Mouse (Mus musculus): ENCODE measurements around the gene Macc1. TPM values are rescaled to one million over a fixed set of nuclear protein-coding genes. Genes with fewer than 3 reads are reported as not detected.

Gene Macc1
- polyA plus RNA-seq, 1 experiment from 2014 or later = 2.2 TPM

DNA sequence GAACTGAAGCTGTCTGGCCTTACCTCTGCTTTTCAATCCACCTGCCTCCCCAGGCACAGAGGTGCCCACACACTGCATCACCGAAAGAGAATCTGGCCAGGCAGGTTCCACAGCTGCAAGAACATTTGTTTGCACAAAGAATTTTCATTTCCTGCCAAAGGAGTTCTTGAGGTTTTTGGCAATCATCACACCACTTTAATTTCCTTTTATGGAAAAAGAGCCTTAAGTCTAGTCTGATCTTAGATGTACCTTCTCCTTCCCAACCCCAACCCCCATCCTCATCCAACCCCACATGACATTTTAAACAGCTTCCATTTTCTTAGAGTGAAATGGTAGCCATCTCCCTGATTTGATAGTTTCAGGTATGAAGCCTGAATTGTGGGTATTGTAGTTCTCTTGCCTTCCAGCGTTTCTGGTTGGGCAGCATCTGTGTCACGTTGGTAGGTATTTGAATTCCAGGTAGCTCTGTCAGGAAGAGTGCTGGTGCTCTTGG, 76.2 kb downstream of the Macc1 start:
- ATAC-seq (ENCODE audit: insufficient number of reproducible peaks, insufficient read depth, low FRiP score, low TSS enrichment, low read depth) = peak; percentile 72
- Histone ChIP-seq H3K4me1 (no peaks in the 10 kb centered on the region), H3K27me3 (no peaks in the 10 kb centered on the region), H3K4me2 (no peak overlapping the region), H3K27ac (no peak overlapping the region), H3K36me3 (no peaks in the 10 kb centered on the region), H3K9ac (no peak overlapping the region), H3K4me3 (no peak overlapping the region), H3K9me3 (no peaks in the 10 kb centered on the region)
- 49% methylated on average over 3 of the region's 3 CpGs for WGBS

DNA sequence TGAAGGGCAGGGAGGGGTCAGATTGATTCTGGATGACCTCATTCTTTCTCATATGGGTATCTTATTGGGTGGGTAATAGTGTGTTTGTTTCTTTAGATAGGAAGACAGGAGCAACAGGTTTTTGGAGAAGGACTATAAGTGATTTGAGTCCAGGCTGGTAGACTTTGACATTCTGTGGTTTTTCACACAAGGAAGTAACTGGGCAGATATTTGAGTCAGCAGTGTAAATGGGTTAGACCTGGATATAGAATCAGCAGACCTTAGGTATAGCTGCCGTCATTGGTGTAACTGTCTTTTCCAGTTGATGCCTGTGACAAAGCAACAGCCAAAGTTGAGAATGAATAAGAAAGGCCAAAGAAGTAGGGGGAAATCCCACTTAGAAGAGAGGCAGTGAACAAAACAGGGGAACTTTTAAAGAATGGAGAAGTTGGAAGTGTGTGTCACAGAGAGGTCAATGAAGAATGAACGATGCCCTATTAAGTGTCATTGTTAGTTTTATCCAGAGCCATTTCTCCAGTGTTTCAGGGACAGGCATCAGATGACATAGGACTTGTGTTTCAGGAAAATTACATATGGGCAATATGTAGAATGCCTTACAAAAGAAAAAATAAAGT, 84.1 kb downstream of the Macc1 start:
- WGBS = 88% methylated on average over 2 of the region's 2 CpGs
- Histone ChIP-seq H3K9me3 (no peaks in the 10 kb centered on the region), H3K36me3 (no peaks in the 10 kb centered on the region)

DNA sequence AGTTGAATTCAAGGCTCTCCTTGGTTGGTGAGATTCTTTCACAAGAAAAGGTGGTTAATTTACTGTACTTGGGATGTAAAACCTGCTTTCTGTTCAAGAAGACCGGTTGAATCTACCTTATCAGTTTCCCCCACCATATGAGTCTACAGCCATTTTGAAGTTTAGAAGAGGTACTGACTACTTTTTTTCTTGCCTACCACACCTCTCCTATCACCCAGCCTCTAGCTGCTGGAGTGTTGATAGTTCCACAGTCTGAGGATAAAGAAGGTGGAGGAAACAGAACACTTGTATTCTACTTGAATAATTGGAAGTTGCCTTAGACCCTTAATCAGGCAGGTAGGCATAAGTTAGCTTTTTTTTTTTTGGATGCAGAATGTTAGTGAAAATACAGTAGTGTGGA, 88.2 kb downstream of the Macc1 start:
- Histone ChIP-seq H3K9ac (no peak overlapping the region), H3K4me3 (no peak overlapping the region), H3K4me2 (no peak overlapping the region), H3K36me3 (no peaks in the 10 kb centered on the region), H3K4me1 (no peaks in the 10 kb centered on the region), H3K9me3 (no peaks in the 10 kb centered on the region), H3K27ac (no peak overlapping the region), H3K27me3 (no peaks in the 10 kb centered on the region)
- 98% methylated on average over 1 of the region's 1 CpGs for WGBS
- ATAC-seq (ENCODE audit: insufficient number of reproducible peaks, insufficient read depth, low FRiP score, low TSS enrichment, low read depth) = no peak

More for the DNA sequence above, 84.1 kb downstream of the Macc1 start:
- H3K4me2 ChIP-seq = no peak overlapping the region
- no peak overlapping the region for H3K27ac ChIP-seq
- no peak overlapping the region for H3K4me3 ChIP-seq
- ATAC-seq (ENCODE audit: insufficient number of reproducible peaks, insufficient read depth, low FRiP score, low TSS enrichment, low read depth) = no peak
- H3K9ac ChIP-seq = no peak overlapping the region
- no peaks in the 10 kb centered on the region for H3K4me1 ChIP-seq
- H3K27me3 ChIP-seq = no peaks in the 10 kb centered on the region

DNA sequence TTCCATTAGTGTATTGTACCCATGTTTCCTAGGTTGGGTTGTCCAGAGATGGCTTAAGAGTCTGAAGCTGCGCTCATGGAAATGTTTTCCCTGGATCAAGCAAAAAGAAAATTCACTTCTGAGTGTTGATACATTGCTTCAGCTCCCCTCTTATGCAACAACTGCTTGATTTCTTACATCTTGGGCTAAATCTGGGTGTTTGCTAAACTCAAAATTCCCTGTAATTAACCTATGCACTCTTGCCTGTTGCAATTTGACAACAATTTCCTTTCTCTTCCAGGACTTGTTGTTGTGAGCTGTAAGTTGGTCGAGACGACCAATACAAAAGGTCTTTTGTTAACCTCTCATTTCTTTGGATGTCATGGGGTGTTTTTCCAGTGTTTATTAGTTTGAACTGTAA, 88.7 kb downstream of the Macc1 start:
- no peak overlapping the region for H3K9ac ChIP-seq
- H3K27ac ChIP-seq = no peak overlapping the region
- H3K4me3 ChIP-seq = no peak overlapping the region
- no peaks in the 10 kb centered on the region for H3K4me1 ChIP-seq
- H3K27me3 ChIP-seq = no peaks in the 10 kb centered on the region
- no peaks in the 10 kb centered on the region for H3K36me3 ChIP-seq
- WGBS = 34% methylated on average over 3 of the region's 3 CpGs
- H3K9me3 ChIP-seq = no peaks in the 10 kb centered on the region
- no peak for ATAC-seq (ENCODE audit: insufficient number of reproducible peaks, insufficient read depth, low FRiP score, low TSS enrichment, low read depth)
- no peak overlapping the region for H3K4me2 ChIP-seq

DNA sequence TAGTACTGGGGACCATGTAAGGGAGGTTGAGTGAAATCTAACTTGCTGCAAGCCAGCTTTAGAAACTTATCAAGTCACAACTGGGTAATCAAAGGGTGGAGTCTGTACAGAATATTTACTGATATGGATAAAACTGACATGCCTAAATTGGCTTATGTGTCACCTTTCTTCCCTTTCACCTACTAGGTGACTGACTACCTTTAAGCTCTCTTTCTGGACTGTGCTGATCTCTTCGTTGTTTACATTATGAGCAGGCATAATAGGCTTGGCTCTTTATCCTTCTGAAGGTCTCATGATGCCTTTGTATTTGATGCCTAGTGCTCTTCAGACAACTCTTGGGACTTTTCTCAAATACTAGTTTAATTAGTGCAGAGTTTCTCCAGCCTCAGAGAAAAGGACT, 90.7 kb downstream of the Macc1 start:
- Histone ChIP-seq H3K27me3 (no peaks in the 10 kb centered on the region), H3K9ac (no peak overlapping the region), H3K4me1 (no peaks in the 10 kb centered on the region), H3K4me3 (no peak overlapping the region), H3K27ac (no peak overlapping the region), H3K4me2 (no peak overlapping the region), H3K9me3 (no peaks in the 10 kb centered on the region), H3K36me3 (no peaks in the 10 kb centered on the region)
- WGBS = 79% methylated on average over 1 of the region's 1 CpGs
- no peak for ATAC-seq (ENCODE audit: insufficient number of reproducible peaks, insufficient read depth, low FRiP score, low TSS enrichment, low read depth)

DNA sequence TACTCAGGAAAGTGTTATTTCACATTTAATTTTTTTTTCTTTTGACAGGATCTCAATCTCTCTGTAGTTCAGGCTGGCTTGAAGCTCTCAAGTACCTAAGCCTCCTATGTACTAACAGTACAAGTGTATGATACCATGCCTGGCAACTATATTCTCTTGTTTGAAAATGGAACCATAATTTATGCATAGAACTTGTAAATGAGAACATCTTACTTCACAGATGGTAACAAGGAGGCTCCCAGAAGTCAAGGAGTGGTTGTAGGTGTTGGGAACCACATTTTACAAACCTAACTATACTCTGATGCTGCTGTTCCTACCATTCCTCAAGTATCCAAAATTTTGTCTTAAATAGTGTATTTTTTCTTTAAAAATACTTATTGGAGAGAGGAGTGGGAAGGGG, 96.5 kb downstream of the Macc1 start:
- H3K9ac ChIP-seq = no peak overlapping the region
- no peak for ATAC-seq (ENCODE audit: insufficient number of reproducible peaks, insufficient read depth, low FRiP score, low TSS enrichment, low read depth)
- no peaks in the 10 kb centered on the region for H3K36me3 ChIP-seq
- H3K4me3 ChIP-seq = no peak overlapping the region
- H3K9me3 ChIP-seq = no peaks in the 10 kb centered on the region
- H3K4me1 ChIP-seq = no peaks in the 10 kb centered on the region
- H3K27me3 ChIP-seq = no peaks in the 10 kb centered on the region
- H3K4me2 ChIP-seq = no peak overlapping the region
- no peak overlapping the region for H3K27ac ChIP-seq

DNA sequence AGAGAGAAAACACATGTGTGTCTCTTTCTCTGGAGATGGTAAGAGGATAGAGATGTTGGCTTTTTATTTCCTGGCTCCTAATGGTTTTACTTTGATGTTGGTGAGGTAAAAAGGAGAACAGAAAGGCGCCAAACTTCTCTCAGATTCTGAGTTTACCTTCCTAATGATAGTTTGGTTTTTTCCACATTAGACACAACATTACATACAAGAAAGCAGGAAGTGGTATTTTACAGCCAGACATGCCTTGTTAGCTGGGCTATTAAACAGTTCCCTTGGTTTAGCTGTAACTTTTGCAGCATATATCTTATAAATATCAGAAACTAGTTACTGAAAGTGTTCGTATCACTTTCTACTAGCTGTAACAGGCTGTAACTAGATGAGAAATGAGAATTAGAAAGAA, 96.9 kb downstream of the Macc1 start:
- Histone ChIP-seq H3K4me2 (no peak overlapping the region), H3K27ac (no peak overlapping the region), H3K27me3 (no peaks in the 10 kb centered on the region), H3K9ac (no peak overlapping the region), H3K36me3 (no peaks in the 10 kb centered on the region), H3K9me3 (no peaks in the 10 kb centered on the region), H3K4me3 (no peak overlapping the region), H3K4me1 (no peaks in the 10 kb centered on the region)
- no peak for ATAC-seq (ENCODE audit: insufficient number of reproducible peaks, insufficient read depth, low FRiP score, low TSS enrichment, low read depth)
- 77% methylated on average over 2 of the region's 2 CpGs for WGBS

DNA sequence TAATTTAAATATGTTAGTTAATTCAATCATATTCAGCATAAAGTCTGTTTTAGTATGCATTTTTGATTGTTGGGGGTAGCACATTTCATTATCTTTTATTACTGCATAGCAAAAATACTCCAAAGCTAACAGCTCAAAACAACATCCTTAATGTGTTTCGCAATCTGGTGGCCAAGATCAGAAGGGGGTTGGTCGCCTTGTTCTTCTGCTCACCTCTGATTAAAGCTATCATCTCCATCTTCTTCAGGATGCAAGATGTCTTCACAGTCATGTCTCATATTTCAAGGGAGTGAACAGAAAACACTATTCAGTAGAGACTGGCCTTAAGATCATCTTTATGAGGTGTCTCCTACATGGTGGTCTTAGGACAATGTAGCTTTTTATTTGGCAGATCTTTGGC, 97.9 kb downstream of the Macc1 start:
- H3K27me3 ChIP-seq = no peaks in the 10 kb centered on the region
- H3K36me3 ChIP-seq = no peaks in the 10 kb centered on the region
- H3K4me1 ChIP-seq = no peaks in the 10 kb centered on the region
- H3K9ac ChIP-seq = no peak overlapping the region
- WGBS = 69% methylated on average over 2 of the region's 2 CpGs
- H3K4me2 ChIP-seq = no peak overlapping the region
- no peak overlapping the region for H3K27ac ChIP-seq
- H3K9me3 ChIP-seq = no peaks in the 10 kb centered on the region
- no peak for ATAC-seq (ENCODE audit: insufficient number of reproducible peaks, insufficient read depth, low FRiP score, low TSS enrichment, low read depth)
- H3K4me3 ChIP-seq = no peak overlapping the region

DNA sequence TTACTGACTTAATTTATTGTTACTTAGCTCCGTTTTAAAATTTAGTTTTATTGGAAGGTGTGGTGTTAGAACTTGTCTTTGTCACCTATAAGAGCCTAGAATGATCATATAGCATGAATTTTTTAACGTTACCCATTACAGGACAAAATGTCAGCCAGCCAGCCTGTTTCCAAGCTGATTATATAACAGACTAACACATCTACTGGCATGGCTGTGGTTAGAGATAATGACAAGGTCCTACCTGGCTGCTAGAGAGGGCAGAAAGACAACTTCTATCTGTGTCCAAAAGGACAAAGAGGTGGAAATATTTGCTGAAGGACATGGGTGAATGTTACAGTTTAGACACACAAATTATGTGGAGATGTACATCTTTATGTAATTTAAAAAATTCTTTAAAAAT, 101.8 kb downstream of the Macc1 start:
- WGBS = 68% methylated on average over 2 of the region's 2 CpGs
- no peak for ATAC-seq (ENCODE audit: insufficient number of reproducible peaks, insufficient read depth, low FRiP score, low TSS enrichment, low read depth)

DNA sequence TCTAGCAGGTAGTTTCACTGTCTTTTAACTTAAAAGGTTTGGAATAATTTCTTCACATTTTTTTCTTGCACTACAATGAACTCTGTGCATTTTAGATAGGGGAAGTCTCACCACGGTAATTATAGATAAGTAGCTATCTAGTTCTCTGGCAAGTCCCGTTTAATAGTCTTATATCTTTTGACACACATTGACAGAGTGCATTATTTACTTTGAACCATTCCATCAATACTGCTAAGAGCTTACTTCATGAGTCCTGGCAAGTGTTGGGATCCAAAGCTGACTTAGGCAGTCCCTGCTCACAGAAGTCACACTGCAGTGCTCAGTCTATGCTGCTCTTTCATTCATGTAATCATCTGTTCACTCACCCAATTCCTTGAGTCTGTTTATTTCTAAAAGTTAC, 111.7 kb downstream of the Macc1 start:
- no peaks in the 10 kb centered on the region for H3K36me3 ChIP-seq
- H3K9me3 ChIP-seq = no peaks in the 10 kb centered on the region
- H3K9ac ChIP-seq = no peak overlapping the region
- no peak for ATAC-seq (ENCODE audit: insufficient number of reproducible peaks, insufficient read depth, low FRiP score, low TSS enrichment, low read depth)
- 82% methylated on average over 2 of the region's 2 CpGs for WGBS
- no peak overlapping the region for H3K4me2 ChIP-seq
- no peak overlapping the region for H3K4me3 ChIP-seq
- H3K4me1 ChIP-seq = no peaks in the 10 kb centered on the region
- no peak overlapping the region for H3K27ac ChIP-seq
- H3K27me3 ChIP-seq = no peaks in the 10 kb centered on the region

More for the DNA sequence above, 101.8 kb downstream of the Macc1 start:
- Histone ChIP-seq H3K27me3 (no peaks in the 10 kb centered on the region), H3K4me1 (no peaks in the 10 kb centered on the region), H3K9ac (no peak overlapping the region), H3K36me3 (no peaks in the 10 kb centered on the region), H3K4me2 (no peak overlapping the region), H3K9me3 (no peaks in the 10 kb centered on the region), H3K27ac (no peak overlapping the region), H3K4me3 (no peak overlapping the region)

DNA sequence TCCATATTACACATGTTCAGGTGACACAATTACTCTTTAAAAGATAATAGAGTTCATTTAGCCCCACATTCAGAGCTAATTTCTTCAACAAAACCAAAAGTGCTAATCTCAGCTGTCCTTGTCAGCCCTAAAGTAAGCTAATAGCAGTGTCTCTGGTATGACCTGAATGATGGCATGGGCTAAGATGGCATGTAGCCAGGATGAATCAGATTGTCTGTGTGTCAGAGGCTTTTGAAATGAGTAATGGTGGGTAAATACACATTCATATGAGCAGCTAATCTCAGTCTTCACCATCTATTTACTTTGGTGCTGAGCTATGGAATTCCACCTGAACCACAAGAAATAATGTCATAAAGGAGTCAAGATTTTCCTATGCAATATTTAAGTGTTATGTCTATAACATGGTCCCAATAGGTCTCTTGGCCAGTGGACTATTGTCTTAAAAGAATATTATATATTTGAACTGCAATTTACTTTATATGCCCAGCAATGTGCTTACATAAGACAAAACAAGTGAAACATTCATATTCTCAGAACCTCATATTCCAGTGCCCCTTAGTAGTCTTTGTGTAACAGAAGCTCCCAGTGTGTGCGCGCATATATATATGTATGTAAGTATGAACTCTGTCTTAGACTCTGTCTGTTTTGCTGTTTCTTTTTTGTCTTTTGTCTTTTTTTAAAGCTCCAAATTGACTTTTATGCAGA, 112.3 kb downstream of the Macc1 start:
- no peak overlapping the region for H3K4me3 ChIP-seq
- H3K36me3 ChIP-seq = no peaks in the 10 kb centered on the region
- whole genome bisulfite sequencing = 99% methylated on average over 2 of the region's 2 CpGs
- H3K27me3 ChIP-seq = no peaks in the 10 kb centered on the region
- no peak overlapping the region for H3K27ac ChIP-seq
- no peaks in the 10 kb centered on the region for H3K4me1 ChIP-seq
- no peak for ATAC-seq (ENCODE audit: insufficient number of reproducible peaks, insufficient read depth, low FRiP score, low TSS enrichment, low read depth)
- no peaks in the 10 kb centered on the region for H3K9me3 ChIP-seq
- H3K4me2 ChIP-seq = no peak overlapping the region
- H3K9ac ChIP-seq = no peak overlapping the region

DNA sequence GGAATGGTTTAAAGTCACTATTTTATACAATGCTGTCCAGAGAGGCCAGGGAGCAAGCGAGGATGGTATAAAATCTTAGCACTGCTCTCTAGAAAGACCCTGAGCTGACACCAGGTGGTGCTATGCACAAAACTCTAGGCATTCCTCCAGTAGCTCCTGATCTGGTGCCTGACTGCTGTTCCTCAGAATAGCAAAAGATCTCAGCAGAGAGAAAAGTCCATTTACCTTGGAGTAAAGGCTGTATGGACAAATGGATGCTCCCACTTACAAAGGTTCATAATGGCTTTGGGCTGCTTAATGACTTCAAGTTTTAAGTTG, 112.8 kb downstream of the Macc1 start:
- Histone ChIP-seq H3K9ac (no peak overlapping the region), H3K27ac (no peak overlapping the region), H3K27me3 (no peaks in the 10 kb centered on the region), H3K4me2 (no peak overlapping the region), H3K4me3 (no peak overlapping the region), H3K36me3 (no peaks in the 10 kb centered on the region), H3K9me3 (no peaks in the 10 kb centered on the region), H3K4me1 (no peaks in the 10 kb centered on the region)
- WGBS = 66% methylated on average over 1 of the region's 1 CpGs
- ATAC-seq (ENCODE audit: insufficient number of reproducible peaks, insufficient read depth, low FRiP score, low TSS enrichment, low read depth) = no peak

All from embryonic facial prominence, embryonic 13.5 days (tissue).